Mouse (Mus musculus): ENCODE measurements at regions not wholly inside any gene's neighbourhood (a gene's known extent, or its start where the extent isn't known, plus 50 kb on each side); places are given as distances from the start of the nearest gene placed in this dataset.
A peak's percentile ranks its signal among the peaks of the same experiment; 100 is the strongest.

DNA sequence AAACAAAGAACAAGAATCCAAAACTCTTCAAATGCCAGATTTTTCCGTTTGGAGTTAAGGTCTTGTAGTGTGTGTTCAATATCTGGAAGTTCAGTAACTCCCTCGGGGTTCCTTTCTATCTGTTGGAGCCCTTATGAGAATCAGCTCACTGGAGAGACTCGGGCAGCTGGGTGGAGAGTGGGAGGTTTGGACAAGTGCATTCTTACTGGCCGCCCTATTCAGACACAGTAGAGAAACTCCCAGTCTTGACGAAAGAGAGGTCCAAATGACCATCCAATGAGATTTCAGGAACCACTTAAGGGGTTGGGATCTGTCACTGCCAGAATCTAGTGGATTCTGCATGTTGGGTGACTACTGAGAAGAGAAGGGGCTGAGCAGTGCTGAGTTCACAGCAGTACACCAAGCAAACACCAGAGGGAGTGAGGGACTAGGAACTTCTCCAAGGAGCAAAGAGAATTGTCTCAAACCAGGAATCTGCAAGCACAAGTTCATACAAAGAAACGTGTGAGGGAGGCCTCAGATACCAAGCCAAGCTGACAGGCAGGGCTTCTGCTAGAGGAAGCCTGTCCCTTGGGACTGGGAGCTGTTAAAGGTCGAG lies 310.0 kb upstream of the Magi2 start:
- DNase-seq, result peak; percentile 2 to 41
- intact Hi-C loops (cut with DNase I), result loop anchor here (2.0 kb wide), 1 partner anchor 484 kb away; no protein-coding TSS in a partner anchor

DNA sequence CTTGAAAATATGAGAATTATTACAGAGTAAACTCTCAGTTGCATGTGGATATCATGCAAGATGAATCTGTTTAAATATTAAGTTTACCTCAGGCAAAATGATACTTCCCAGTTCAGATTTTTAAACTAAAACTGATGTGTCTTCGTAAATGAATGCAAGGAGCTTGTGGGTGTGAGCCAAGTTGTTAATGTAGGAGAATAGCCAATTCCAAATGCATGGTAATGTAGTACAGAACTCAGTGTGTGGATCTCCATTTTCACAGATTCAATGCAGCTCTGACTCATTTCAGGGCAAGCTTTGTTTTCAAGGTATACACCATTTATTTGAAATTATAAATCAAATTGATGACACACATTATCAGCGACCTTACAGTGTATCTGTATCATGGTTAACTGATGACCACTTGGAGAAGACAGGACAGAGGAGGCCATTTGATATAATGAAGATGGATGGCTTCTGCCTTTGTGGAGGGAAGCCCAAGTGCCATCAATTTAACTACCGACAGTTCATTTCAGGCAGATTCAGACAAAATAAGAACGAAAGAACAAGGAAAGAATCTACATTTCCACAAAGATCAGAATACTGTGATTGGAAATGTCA lies 272.9 kb upstream of the Magi2 start:
- DNase-seq, result no peak
- intact Hi-C loops (cut with DNase I), result no loop called here
